Mouse (Mus musculus) liver, adult 10 weeks (tissue): Measurements from ENCODE around the gene Tent5b. TPM values are rescaled to one million over a fixed set of nuclear protein-coding genes. Genes with fewer than 3 reads are reported as not detected.

Experiments used
- polyA plus RNA-seq: library from polyadenylated mRNA; stranded (reverse); fragments of 350-450 nt; fragmentation: Illumina TruSeq; extraction: RNeasy Lipid Tissue Mini Kit (QIAGEN cat#74804); gene quantifications from one replicate; pipeline ENCODE4 v1.2.3, GENCODE M21; 2014; ENCODE audit warnings: low read depth, low replicate concordance

Gene Tent5b
- not detected for polyA plus RNA-seq

DNA sequence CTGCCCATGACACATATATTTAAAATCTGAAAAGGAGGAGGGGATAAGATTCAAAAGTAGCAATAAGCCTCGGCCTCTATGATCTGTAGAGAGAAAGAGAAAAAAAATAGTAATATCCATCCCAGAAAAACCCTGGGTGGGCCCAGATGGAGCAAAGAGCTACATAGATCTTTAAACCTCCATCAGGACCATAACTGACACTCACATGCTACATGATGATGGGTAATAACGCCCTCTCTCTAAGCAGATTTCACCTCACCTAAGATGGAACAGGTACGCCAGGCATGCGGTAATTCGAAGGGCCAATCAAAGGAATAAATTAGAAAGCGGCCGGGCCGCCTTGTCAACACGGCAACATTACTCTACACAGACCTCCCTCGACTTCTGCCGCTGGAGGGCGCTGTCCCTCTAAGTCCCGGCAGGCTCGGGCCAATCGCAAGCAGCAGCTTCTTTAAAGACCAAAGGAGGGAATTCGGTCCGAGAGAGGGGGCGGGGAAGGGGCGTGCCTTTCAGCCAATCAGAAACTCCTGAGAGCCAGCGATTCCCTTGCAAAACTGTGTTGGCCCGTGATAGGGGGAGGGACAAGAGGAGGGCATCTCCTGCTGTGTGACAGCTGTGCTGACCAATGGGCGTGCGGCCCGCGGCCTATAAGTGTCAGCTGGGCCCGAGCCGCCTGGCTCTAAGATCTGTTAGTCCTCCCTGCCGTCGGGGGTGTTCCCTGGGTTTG lies at the start of gene Tent5b:
TSS of gene Tent5b (plus strand) at position 675 of the 727 bp plus-strand sequence.

GRCm38 (mm10) chr4:133498160-133498724 lies 18.3 kb downstream of the Tent5b start, which contains the start of gene Trnp1:
TSS of gene Trnp1 (minus strand) at chr4:133498550.

DNA sequence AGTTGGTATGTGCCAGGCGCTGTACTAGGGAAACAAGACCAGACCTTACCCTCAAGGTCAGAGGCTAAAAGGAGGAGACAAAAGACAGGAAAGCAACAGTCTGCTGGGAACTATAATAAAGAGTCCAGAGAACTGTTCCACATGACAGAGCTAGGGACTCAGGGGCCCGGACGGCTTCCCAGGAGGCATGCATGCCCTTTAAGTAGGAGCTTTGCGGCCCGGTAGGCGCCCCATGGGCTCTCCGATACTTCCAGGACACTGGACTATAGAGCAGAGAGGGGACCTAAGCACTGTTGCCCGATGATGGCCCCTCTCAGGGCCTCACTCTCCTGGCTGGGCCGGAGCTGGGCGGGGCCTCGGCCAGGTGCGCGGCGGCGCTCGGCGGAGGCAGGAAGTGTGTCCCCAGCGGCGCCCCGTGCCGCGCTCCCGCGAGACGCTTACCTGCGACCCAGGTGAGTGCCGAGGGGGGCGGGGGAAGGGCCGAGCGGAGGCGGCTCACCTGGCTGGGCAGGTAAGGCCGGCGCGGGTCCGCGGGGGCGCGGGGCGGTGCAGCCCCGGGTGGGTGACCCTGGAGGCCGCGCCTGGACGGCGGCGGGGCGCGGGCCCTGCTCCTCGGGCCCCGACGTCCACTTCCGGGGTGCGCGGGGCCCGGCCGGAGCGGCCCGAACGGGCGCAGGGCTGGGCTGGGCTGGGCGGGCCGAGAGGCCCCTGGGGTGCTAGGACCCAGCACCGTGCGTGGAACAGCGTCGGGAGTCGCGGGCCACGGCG lies 38.9 kb downstream of the Tent5b start, which contains the start of gene Kdf1:
TSS of gene Kdf1 (plus strand) at position 363 of the 768 bp plus-strand sequence.

Other genes starting within 250 kb of the Tent5b start
- not detected for gene Map3k6, start 239.3 kb upstream of the Tent5b start, polyA plus RNA-seq
- not detected for gene Sytl1, start 217.0 kb upstream of the Tent5b start, polyA plus RNA-seq
- 3.8 TPM for gene Tmem222, start 202.3 kb upstream of the Tent5b start, polyA plus RNA-seq
- gene Wdtc1, start 126.7 kb upstream of the Tent5b start, polyA plus RNA-seq, result 7.5 TPM
- 0.48 TPM for gene Slc9a1, start 110.4 kb upstream of the Tent5b start, polyA plus RNA-seq
- gene Trnp1, start 18.4 kb downstream of the Tent5b start, polyA plus RNA-seq, result not detected
- not detected for gene Kdf1, start 38.8 kb downstream of the Tent5b start, polyA plus RNA-seq
- 16.6 TPM for gene Nudc, start 65.9 kb downstream of the Tent5b start, polyA plus RNA-seq
- 4.4 TPM for gene Nr0b2, start 73.2 kb downstream of the Tent5b start, polyA plus RNA-seq
- gene Gpatch3, start 94.6 kb downstream of the Tent5b start, polyA plus RNA-seq, result not detected
- not detected for gene Gpn2, start 104.2 kb downstream of the Tent5b start, polyA plus RNA-seq
- not detected for gene Sfn, start 122.0 kb downstream of the Tent5b start, polyA plus RNA-seq
- 2.8 TPM for gene Zdhhc18, start 170.0 kb downstream of the Tent5b start, polyA plus RNA-seq
- 2.4 TPM for gene Pigv, start 192.5 kb downstream of the Tent5b start, polyA plus RNA-seq